Mouse (Mus musculus) heart, embryonic 12.5 days (tissue): ENCODE measurements around the gene 4930563M21Rik. TPM values are rescaled to one million over a fixed set of nuclear protein-coding genes. Genes with fewer than 3 reads are reported as not detected.

Experiments used
- ATAC-seq: fragments of 200-750 bp; cut with Nextera tagmentation; 2 replicates; pipeline ENCODE4 v1.8.0; 2017; ENCODE audit warnings: moderate TSS enrichment, moderate library complexity; ENCODE audit not compliant: insufficient number of reproducible peaks, low FRiP score
- H3K27ac ChIP-seq: fragments of 300-500 bp; sonication (generic); 2 replicates; pipeline ENCODE4 v1.5.1; 2016; ENCODE audit warnings: mild to moderate bottlenecking, moderate library complexity; ENCODE audit not compliant: poor library complexity, severe bottlenecking
- H3K27me3 ChIP-seq: fragments of 300-500 bp; sonication (generic); replicated peaks from 2 replicates; pipeline ENCODE4 v1.6.1; 2016; ENCODE audit warnings: mild to moderate bottlenecking, moderate library complexity
- H3K36me3 ChIP-seq: fragments of 300-500 bp; sonication (generic); 2 replicates; pipeline ENCODE4 v1.6.1; 2016; ENCODE audit warnings: mild to moderate bottlenecking, moderate library complexity
- H3K4me1 ChIP-seq: fragments of 300-500 bp; sonication (generic); replicated peaks from 2 replicates; pipeline ENCODE4 v1.6.1; 2016; ENCODE audit warnings: mild to moderate bottlenecking
- H3K4me2 ChIP-seq: fragments of 300-500 bp; sonication (generic); 2 replicates; pipeline ENCODE4 v1.6.1; 2016; ENCODE audit warnings: mild to moderate bottlenecking, moderate library complexity
- H3K4me3 ChIP-seq: fragments of 300-500 bp; sonication (generic); 2 replicates; pipeline ENCODE4 v1.5.1; 2016; ENCODE audit warnings: mild to moderate bottlenecking
- H3K9ac ChIP-seq: fragments of 300-500 bp; sonication (generic); 2 replicates; pipeline ENCODE4 v1.6.1; 2016; ENCODE audit warnings: mild to moderate bottlenecking, moderate library complexity
- H3K9me3 ChIP-seq: fragments of 300-500 bp; sonication (generic); replicated peaks from 2 replicates; pipeline ENCODE4 v1.6.1; 2016; ENCODE audit warnings: mild to moderate bottlenecking, moderate library complexity
- WGBS: fragments of 180-500 bp; shearing (Covaris S2); methylation state at CpG from one replicate; pipeline ENCODE4 v1.1.7; 2016; 5-methylcytosine and 5-hydroxymethylcytosine counted together
- polyA plus RNA-seq: library from polyadenylated mRNA; unstranded; fragments of >200 nt; fragmentation: Nextera tagmentation; extraction: Ambion mirVana; gene quantifications from 2 replicates; pipeline ENCODE4 v1.2.1, GENCODE M21; 2016

4930563M21Rik gene
- polyA plus RNA-seq, 1 experiment from 2014 or later, result not detected

DNA sequence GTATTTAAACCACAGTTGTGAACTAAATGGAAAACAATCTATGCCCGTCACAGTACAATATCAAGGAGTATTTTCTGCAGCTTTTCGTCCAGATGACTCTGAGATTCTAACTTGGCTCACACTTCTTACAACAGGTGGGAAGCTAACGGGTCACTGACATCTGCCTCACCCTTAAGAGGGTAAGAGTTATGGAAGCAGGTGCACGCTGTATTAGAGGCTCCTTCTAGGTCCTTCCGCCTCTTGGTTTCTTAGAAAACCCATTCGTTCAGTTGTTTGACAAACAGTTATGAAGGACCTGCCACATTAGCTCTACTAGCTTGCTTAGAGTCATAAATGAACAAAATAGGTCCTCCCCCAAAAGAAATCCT, 71.7 kb downstream of the 4930563M21Rik start:
- Histone ChIP-seq H3K4me3 (peak overlapping the region; percentile 90), H3K27ac (no peak overlapping the region), H3K4me2 (peak overlapping the region; percentile 77), H3K9me3 (no peaks in the 10 kb centered on the region), H3K4me1 (peaks cover 10% of the 10 kb centered on the region), H3K9ac (peak overlapping the region; percentile 90; the same call in 1 of the 2 replicates), H3K36me3 (no peaks in the 10 kb centered on the region), H3K27me3 (no peaks in the 10 kb centered on the region)
- 60% methylated on average over 6 of the region's 6 CpGs for WGBS
- ATAC-seq, result no peak

DNA sequence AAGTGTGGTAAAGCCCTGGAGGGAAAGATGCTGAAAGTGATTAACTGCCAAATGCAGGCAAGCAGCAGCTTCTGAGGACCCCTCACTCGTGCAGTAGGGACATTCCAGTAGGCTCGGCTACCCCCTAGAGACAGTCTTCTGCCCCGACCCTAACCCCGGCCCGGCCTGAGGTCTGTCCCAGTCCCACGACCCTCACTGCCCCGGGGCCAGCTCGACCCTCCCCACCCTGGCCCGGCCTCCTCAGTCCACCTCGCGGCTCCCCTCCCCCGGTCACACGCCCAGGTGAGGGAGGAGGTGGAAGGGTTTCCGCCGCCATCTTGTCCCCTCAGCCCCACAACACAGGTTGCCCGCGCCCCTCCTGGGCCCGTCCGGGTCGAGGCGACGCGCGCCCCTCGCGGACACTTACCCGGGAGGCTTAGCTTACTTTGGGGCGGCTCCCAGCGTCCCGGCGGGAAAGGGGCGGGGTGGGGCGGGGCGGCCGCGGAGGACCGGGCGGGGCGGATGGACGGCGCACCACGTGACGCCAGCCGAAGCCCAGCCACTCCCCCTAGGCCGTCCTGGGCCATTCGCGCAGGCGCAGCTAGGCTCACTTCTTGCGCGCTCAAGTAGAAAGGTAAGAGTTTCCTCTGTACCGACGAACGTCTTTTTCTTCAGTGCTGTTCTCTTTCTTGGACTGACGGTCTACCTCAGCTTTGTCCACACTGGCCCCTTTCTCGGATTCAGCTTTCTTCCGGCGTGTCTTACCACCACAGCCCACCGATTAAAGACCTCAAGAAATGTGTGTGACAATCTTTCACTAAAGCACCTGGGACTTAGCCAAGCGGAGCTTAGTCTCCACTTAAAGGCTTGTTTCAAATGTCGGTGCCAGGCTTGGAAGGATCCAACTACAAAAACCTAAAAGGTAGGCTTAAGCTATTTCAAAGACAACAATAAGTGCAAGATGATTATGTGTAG, 72.4 kb downstream of the 4930563M21Rik start, which contains the start of gene Scaper:
Gene Scaper, minus strand, starts transcription at position 456 of the 954 bp plus-strand sequence.
- Histone ChIP-seq H3K4me2 (peak within 1 kb of the TSS; percentile 77), H3K4me3 (peak within 1 kb of the TSS; percentile 90), H3K27ac (peak within 1 kb of the TSS; percentile 77), H3K9me3 (no peaks in the 10 kb centered on the region), H3K4me1 (peaks cover 10% of the 10 kb centered on the region), H3K27me3 (no peaks in the 10 kb centered on the region), H3K36me3 (no peaks in the 10 kb centered on the region), H3K9ac (peak within 1 kb of the TSS; percentile 90)
- WGBS, result under 1% methylated on average over 55 of the region's 60 CpGs
- ATAC-seq, result peak; percentile 100

DNA sequence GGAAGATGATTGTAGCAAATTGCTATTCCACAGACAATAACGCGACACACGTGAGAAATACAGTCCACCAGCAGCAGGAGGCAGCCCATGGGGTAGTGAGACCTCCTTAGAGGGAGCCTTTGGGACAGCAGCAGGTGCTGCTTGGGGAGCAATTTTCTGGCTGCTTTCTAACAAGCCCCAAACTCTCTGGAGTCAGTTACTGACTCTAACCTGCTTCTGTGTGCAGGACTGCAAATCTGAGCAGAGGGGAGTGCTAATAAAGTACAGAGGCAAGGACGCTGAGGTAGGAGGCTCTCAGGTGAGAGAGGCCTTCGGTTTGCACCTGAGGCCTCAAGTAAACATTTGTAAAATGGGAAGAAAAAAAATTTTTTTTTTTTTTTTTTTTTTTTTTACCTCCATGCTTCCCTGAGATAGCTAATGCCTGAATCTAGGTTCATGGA, 73.1 kb downstream of the 4930563M21Rik start:
- 47% methylated on average over 5 of the region's 5 CpGs for whole genome bisulfite sequencing
- H3K27me3 ChIP-seq, result no peaks in the 10 kb centered on the region
- H3K4me3 ChIP-seq, result peak overlapping the region; percentile 90

DNA sequence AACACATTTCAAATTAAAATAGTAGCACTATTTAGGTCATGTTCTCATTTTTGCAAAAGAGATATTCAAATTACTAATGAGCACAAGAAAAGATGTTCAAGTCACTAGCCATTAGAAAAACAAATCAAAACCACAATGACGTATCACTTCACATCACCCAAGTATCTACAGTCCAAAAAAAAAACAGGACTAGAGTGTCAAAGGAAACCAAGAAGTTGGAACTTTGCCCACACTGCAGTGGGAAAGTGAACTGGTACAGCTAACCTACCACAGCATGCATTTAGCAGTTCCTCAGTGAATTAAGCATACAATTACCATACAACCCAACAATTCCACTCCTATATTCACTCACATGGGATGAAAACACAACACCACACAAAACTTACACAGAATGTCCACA, 77.9 kb downstream of the 4930563M21Rik start:
- Histone ChIP-seq H3K4me3 (no peak overlapping the region), H3K27ac (no peak overlapping the region), H3K4me2 (no peak overlapping the region), H3K9ac (no peak overlapping the region), H3K9me3 (no peaks in the 10 kb centered on the region), H3K36me3 (no peaks in the 10 kb centered on the region), H3K4me1 (peaks cover 4% of the 10 kb centered on the region; the same call in 1 of the 2 replicates), H3K27me3 (no peaks in the 10 kb centered on the region)
- ATAC-seq, result no peak
- WGBS, result 46% methylated on average over 1 of the region's 1 CpGs

More for the DNA sequence above, 73.1 kb downstream of the 4930563M21Rik start:
- H3K36me3 ChIP-seq, result no peaks in the 10 kb centered on the region
- H3K9me3 ChIP-seq, result no peaks in the 10 kb centered on the region
- ATAC-seq, result no peak
- H3K4me1 ChIP-seq, result peaks cover 10% of the 10 kb centered on the region
- H3K4me2 ChIP-seq, result peak overlapping the region; percentile 77
- H3K9ac ChIP-seq, result peak overlapping the region; percentile 90
- no peak overlapping the region for H3K27ac ChIP-seq

DNA sequence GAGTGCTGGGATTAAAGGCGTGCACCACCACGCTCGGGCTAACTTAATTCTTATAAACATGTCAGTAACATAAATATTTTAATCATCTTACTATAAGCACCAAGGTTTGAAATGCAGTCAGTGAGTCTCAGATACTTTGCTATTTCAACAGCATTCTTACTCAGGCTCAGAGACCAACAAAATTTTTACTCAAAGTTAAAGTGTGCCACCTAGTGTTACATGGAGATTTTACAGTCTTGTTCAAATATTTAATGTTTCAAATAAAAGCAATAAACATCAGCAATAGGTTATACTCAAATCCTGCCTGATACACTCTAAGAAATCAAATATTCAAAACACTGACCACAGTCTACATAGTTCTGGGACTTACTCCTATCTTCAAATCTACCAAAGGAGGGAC, 91.8 kb downstream of the 4930563M21Rik start:
- Histone ChIP-seq H3K9ac (no peak overlapping the region), H3K4me1 (no peaks in the 10 kb centered on the region), H3K9me3 (no peaks in the 10 kb centered on the region), H3K36me3 (no peaks in the 10 kb centered on the region), H3K4me3 (no peak overlapping the region), H3K4me2 (no peak overlapping the region), H3K27ac (no peak overlapping the region), H3K27me3 (no peaks in the 10 kb centered on the region)
- ATAC-seq, result no peak
- WGBS, result 65% methylated on average over 3 of the region's 3 CpGs

DNA sequence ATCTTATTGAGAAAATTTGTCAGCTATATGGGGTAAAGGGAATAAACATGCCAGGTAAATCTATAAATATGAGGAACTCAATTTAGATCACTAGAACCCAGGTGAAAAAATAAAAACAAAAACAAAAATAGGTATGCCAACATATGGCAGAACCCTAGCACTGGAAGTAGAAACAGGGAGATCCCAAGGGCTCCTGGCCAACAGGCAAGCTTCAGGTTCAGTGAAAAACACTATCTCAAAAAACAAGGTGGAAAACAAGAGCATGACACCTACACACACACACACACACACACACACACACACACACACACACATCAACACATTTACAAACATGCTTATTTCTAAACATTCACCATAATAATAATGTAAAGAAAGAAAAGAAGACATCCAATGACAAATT, 93.6 kb downstream of the 4930563M21Rik start:
- H3K4me3 ChIP-seq, result no peak overlapping the region
- no peak overlapping the region for H3K4me2 ChIP-seq
- no peaks in the 10 kb centered on the region for H3K4me1 ChIP-seq
- no peak for ATAC-seq
- H3K27me3 ChIP-seq, result no peaks in the 10 kb centered on the region
- H3K9me3 ChIP-seq, result no peaks in the 10 kb centered on the region
- no peak overlapping the region for H3K9ac ChIP-seq
- H3K36me3 ChIP-seq, result no peaks in the 10 kb centered on the region
- no peak overlapping the region for H3K27ac ChIP-seq

Other genes starting within 250 kb of the 4930563M21Rik start
- gene Scaper, start 72.4 kb downstream of the 4930563M21Rik start, polyA plus RNA-seq, result 7.7 and 8.7 TPM in 2 replicates
- gene Rcn2, start 31.3 kb upstream of the 4930563M21Rik start, polyA plus RNA-seq, result 178 and 180 TPM in 2 replicates
- 0.60 and 0.81 TPM in 2 replicates for gene Pstpip1, start 79.4 kb upstream of the 4930563M21Rik start, polyA plus RNA-seq
- gene Tspan3, start 154.9 kb upstream of the 4930563M21Rik start, polyA plus RNA-seq, result 397 and 400 TPM in 2 replicates